Mouse (Mus musculus) testis, adult 2 months (tissue): Measurements from ENCODE around the gene Scg2. TPM values are rescaled to one million over a fixed set of nuclear protein-coding genes. Genes with fewer than 3 reads are reported as not detected.

Experiments used
- H3K27ac ChIP-seq: fragments of 200-500 bp; 2 replicates; pipeline ENCODE4 v1.5.1; 2012; ENCODE audit warnings: low read depth, low read length; ENCODE audit not compliant: control insufficient read depth, insufficient read depth
- H3K27me3 ChIP-seq: fragments of 200-500 bp; 2 replicates; pipeline ENCODE4 v1.6.1; 2012; ENCODE audit warnings: mild to moderate bottlenecking, low read length, moderate library complexity; ENCODE audit not compliant: control insufficient read depth, insufficient read depth
- H3K36me3 ChIP-seq: fragments of 200-500 bp; 2 replicates; pipeline ENCODE4 v1.6.1; 2012; ENCODE audit warnings: mild to moderate bottlenecking, low read length; ENCODE audit not compliant: control insufficient read depth, insufficient read depth
- H3K4me1 ChIP-seq: fragments of 200-500 bp; 2 replicates; pipeline ENCODE4 v1.6.1; 2012; ENCODE audit warnings: low read length; ENCODE audit not compliant: control insufficient read depth, insufficient read depth
- H3K4me3 ChIP-seq: fragments of 200-500 bp; 2 replicates; pipeline ENCODE4 v1.5.1; 2012; ENCODE audit warnings: low read depth, mild to moderate bottlenecking, low read length, moderate library complexity, mixed read lengths; ENCODE audit not compliant: control insufficient read depth
- CTCF ChIP-seq: fragments of 200-500 bp; IDR thresholded peaks from 2 replicates; pipeline ENCODE4 v1.5.1; 2012; ENCODE audit warnings: low read depth, mild to moderate bottlenecking, inconsistent platforms, low read length, moderate library complexity; ENCODE audit not compliant: control insufficient read depth, insufficient read depth, insufficient replicate concordance
- POLR2A ChIP-seq: fragments of 200-500 bp; IDR thresholded peaks from 2 replicates; pipeline ENCODE4 v1.6.1; 2012; ENCODE audit warnings: low read depth, mild to moderate bottlenecking, inconsistent platforms, low read length, moderate library complexity; ENCODE audit not compliant: control insufficient read depth
- polyA plus RNA-seq: library from polyadenylated mRNA; depleted of rRNA; stranded (reverse); fragments of >200 nt; gene quantifications from 2 replicates; pipeline ENCODE4 v1.2.3, GENCODE M21; 2012; rRNA removed

Gene Scg2
- polyA plus RNA-seq: not detected in 2 replicates

DNA sequence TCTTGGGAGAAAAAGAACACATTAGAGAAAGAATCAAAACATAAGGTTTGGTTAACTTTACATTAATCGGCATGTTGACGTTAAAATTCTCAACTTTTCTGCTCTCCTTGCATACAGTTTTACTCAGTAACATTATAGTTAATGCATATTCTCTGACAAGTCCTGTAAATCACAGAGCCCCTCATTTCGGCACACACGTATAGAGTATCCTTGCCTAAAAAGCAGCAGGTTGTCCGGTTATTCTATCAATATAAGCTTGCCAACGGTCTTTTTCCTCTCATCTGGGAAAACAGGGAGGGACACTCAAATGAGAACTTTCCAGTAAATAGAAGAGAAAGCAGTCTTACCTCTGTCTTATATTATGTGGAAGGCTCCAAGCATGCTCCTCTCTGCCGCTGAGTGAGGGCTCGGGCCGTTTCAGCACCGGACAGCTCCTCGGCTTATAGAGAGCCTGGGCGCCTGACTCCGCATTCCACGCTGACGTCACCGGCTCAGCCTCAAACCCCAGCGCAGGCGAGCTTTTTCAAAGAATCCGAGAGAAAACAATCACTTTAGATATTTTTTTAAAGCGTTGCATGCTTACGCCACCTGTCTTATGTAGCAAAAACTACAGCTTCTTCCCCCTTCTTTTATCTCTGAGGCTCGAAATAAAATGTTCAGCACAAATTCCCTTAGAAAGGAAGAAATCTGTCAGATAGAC, at the start of gene Scg2:
TSS of gene Scg2 (minus strand) at position 512 of the 700 bp plus-strand sequence.
- Histone ChIP-seq H3K4me3 (no peak within 1 kb of the TSS), H3K36me3 (no peaks in the 10 kb centered on the region), H3K27me3 (no peaks in the 10 kb centered on the region), H3K27ac (no peak within 1 kb of the TSS), H3K4me1 (no peaks in the 10 kb centered on the region)
- TF ChIP-seq POLR2A (no peak), CTCF (no peak)

DNA sequence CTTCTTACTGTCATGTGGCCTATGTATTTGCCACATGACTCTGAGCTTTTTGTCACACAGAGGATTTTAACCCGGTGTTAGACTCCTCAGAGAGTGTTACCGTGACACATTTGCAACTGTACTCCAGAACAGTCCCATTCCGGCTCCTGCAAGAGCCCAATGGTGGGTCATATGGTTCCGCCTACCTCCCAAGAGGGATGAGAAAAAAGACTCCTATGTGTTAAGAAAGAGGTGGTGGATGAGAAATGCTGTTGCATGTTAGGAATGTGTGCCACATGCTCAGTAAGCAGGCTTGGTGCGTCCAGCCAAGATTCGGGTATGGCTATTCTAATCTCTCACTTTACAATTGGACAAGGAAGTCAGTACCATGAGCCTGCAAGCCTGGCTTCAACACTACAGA, 45.6 kb upstream of the Scg2 start:
- TF ChIP-seq CTCF (no peak), POLR2A (no peak)
- Histone ChIP-seq H3K27ac (no peak overlapping the region), H3K4me3 (no peak overlapping the region), H3K36me3 (no peaks in the 10 kb centered on the region), H3K4me1 (no peaks in the 10 kb centered on the region), H3K27me3 (no peaks in the 10 kb centered on the region)

GRCm38 (mm10) chr1:79470856-79471255, 30.9 kb upstream of the Scg2 start:
- no peak overlapping the region for H3K4me3 ChIP-seq
- H3K4me1 ChIP-seq: no peaks in the 10 kb centered on the region
- no peak for TF ChIP-seq CTCF
- no peak for TF ChIP-seq POLR2A
- no peaks in the 10 kb centered on the region for H3K36me3 ChIP-seq
- H3K27me3 ChIP-seq: no peaks in the 10 kb centered on the region
- H3K27ac ChIP-seq: no peak overlapping the region

DNA sequence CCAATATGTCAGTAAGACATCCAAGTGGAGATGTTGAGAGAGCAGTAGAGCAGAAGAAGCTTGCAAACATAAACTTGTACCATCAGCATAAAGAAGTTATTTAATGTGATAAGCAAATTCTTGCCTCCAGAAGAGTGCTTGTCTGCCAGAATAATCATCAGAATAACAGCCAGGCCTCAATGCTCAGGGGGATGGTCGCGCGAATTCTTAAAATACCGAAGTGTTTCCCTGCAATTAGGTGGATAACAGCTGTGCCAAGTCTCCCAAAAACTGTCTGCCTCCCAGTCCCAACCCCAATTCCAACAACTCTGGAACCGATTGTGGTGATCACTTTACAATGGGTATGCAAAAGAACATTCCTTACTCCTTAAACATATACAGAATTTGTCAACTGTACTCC, 30.0 kb upstream of the Scg2 start:
- no peak for TF ChIP-seq POLR2A
- TF ChIP-seq CTCF: no peak

GRCm38 (mm10) chr1:79466585-79466984, 26.7 kb upstream of the Scg2 start:
- Histone ChIP-seq H3K36me3 (no peaks in the 10 kb centered on the region), H3K4me3 (no peak overlapping the region), H3K4me1 (no peaks in the 10 kb centered on the region), H3K27ac (no peak overlapping the region), H3K27me3 (no peaks in the 10 kb centered on the region)
- no peak for TF ChIP-seq POLR2A
- TF ChIP-seq CTCF: no peak

More for the DNA sequence above, 30.0 kb upstream of the Scg2 start:
- Histone ChIP-seq H3K27me3 (no peaks in the 10 kb centered on the region), H3K27ac (no peak overlapping the region), H3K4me1 (no peaks in the 10 kb centered on the region), H3K36me3 (no peaks in the 10 kb centered on the region), H3K4me3 (no peak overlapping the region)

GRCm38 (mm10) chr1:79458558-79458957, 18.6 kb upstream of the Scg2 start:
- H3K4me3 ChIP-seq: no peak overlapping the region
- no peaks in the 10 kb centered on the region for H3K27me3 ChIP-seq
- no peak overlapping the region for H3K27ac ChIP-seq
- H3K36me3 ChIP-seq: no peaks in the 10 kb centered on the region
- TF ChIP-seq POLR2A (no peak), CTCF (no peak)
- H3K4me1 ChIP-seq: no peaks in the 10 kb centered on the region

DNA sequence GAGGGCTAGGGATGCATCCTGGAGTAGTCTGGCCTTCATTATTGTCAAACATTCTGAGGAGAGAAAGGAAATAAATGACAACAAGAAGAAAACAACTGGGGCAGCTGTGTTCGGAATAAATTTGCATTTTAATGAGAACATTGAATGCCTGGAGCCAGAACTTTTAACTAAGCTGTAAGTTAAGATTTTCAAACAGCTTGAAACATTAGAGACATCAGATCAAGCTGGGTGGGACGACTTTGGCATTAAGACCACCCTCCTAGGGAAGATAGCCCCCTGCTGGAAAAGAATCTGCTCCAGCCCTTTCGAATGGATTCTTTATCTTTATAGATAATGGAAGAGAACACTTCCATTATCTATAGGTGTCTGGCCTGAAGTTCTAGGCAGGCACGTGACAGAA, 14.2 kb upstream of the Scg2 start:
- TF ChIP-seq POLR2A (no peak), CTCF (no peak)
- H3K4me1 ChIP-seq: no peaks in the 10 kb centered on the region
- H3K36me3 ChIP-seq: no peaks in the 10 kb centered on the region
- H3K4me3 ChIP-seq: no peak overlapping the region
- no peak overlapping the region for H3K27ac ChIP-seq
- no peaks in the 10 kb centered on the region for H3K27me3 ChIP-seq
